Mouse (Mus musculus) embryo, embryonic 10 days (tissue): ENCODE measurements around the gene Cks1b.

Experiments
- DNase-seq: peaks from one replicate; pipeline ENCODE4 v3.0.0-alpha.2; 2015; ENCODE audit warnings: low spot score

Cks1b gene

DNA sequence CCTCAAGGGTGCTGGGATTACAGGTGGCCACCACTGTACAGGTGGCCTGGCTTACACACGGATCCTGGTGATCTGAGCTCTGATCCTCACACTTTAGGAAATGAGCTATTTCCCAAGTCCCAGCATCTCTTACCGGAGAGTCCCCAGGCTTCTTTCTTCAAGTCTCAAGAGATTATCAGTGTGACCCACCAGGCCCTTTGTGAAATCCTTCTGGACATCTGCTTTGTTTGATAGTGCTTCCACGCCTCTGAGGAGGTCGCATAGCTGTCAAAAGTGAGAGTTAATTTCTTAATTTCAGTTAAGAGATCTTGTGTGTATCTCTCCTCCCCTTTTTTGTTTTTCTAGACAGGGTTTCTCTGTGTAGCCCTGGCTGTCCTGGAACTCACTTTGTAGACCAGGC, 7.7 kb upstream of the Cks1b start:
- DNase-seq: no peak

DNA sequence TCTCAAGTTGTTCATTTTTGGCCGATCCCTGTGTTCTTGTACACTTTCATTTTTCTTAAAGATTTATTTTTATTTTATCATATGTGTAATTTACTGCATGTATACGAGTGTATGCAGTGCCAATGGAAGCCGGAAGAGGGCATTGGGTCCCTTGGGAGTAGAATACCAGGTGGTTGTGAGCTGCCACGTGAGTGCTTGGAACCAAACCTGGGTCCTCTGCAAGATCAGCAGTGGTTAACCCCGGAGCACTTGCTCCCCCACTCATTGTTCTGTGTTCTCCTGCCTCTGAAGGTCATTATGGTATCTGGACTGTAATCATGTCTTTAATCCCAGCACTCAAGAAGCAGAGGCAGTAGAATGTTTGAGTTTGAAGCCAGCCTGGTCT, 7.0 kb upstream of the Cks1b start:
- no peak for DNase-seq

DNA sequence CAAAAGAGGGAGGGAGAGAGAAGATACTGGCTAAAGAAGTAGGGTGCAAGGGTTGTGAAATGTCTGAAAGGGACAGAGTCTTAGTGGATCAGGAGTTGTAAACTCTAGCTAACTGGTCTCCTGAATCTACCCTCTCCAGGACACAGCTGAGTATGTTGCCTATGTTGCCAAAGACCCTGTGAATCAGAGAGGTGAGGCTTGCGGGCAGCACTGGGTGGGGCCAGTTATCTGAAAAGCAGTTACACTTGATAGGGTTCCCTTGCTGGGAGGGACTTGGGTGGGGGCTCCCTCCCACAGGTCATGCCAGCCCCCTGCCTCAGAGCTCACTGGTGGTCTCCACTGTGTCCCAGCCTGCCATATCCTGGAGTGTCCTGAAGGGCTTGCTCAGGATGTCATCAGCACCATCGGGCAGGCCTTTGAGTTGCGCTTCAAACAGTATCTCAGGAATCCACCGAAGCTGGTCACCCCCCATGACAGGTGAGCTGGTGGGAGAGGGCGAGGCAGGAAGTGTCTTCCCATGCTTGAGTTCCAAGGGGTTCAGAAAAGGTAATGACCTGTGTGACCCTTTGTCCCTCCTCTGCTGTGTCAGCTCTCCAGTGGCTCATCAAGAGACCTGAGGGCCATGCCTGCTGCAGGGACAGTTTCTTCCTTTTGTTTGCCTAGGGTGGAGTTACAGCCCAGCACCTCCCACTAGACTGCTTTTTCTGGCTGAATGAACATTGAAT, 6.4 kb upstream of the Cks1b start:
- DNase-seq: no peak

DNA sequence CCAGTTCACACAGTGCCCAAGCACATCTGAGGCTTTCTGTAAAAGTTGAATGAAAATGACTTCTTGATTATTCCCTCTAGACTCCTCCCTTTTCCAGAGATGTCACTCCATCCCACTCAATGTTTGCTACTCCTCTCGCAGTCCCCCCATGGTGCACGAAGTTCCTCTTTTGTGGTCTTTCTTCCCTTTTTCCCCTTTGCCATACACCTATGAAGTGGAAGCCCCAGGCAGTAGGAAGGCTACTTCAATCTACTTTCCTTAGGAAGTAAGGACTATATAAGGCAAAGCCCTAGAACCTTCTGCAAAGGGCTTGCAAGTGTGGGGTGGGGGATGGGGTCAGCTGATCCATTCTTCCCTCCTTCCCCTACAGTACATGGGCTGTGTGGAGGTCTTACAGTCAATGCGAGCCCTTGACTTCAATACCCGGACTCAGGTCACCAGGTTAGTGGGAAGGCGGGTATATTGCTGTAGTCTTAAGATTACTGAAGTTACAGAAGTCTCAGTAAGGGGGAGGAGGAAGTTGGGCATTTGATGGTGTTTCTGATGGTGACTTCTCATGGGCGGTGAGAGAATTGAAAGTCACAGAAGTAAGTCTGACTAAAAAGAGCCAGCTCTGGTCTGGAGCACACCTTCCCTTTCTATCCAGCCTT, 4.5 kb upstream of the Cks1b start:
- DNase-seq: no peak

DNA sequence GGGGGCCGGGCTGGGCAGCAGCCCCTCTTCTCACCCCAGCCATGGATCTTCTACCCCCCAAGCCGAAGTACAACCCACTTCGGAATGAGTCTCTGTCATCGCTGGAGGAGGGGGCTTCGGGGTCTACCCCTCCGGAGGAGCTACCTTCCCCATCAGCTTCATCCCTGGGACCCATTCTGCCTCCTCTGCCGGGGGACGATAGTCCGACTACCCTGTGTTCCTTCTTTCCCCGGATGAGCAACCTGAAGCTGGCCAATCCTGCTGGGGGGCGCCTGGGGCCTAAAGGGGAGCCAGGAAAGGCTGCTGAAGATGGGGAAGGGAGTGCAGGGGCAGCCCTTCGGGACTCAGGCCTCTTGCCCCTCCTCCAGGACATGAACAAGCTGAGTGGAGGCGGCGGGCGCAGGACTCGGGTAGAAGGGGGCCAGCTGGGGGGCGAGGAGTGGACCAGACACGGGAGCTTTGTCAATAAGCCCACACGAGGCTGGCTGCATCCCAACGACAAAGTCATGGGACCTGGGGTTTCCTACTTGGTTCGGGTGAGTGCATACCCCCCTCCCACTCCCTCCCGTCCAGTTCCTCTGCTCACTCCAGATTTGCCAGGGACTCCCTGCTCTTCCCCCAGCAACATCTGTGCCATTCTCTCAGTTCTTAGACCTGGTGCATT, 3.8 kb upstream of the Cks1b start:
- DNase-seq: no peak

DNA sequence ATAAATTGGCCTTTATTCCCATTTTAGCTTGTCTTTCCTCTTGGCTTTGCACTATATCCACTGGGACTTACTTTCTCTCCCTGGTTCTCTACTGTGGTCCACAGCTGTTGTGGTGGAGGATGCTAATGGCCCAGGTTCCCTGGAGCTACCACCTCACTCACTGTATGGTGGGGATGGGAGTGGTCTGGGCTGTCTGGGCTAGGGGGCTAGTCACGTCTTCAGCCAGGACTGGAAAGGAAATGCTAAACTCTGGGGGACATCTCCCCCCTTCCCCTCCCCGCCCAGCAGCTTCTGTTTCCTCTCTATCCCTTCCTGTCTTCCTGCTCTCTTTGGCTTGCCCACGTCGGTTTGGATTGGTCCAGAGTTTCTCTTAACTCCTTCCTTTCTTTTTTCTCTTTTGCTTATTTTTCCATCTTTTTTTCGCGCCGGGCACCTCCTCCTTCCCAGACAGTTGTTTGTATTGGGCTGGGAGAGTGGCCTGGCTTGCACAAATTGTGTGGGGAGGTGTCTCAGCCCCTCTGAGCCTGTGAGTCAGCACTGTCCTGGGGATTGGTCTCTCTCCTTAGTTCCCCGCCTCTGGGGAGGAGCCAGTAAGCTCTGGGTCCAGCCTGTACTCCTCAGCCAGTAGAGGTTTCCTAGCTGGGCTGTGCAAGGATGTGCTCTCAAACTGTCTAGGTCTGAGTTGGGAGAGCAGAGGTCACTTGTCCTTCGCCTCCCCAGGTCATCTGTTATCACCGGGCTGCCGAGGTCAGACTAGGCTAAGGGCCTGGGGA, 3.0 kb upstream of the Cks1b start:
- peak; percentile 91 for DNase-seq

DNA sequence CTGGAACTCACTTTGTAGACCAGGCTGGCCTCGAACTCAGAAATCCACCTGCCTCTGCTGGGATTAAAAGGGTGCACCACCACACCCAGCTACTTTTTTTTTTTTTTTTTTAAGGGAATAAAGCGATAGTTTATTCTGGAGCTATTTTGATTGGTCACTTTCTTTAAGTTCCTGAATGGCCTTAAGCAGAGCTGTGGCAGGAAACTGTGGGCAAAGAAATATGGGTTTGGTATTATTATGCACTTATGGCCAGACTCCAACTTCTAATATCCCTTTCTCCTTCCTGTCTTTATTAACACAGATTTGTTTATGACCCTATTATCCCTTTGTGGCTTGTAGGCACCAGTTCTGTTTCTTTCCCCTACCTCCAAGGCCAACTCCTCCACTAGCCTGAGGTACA, 2.2 kb upstream of the Cks1b start:
- DNase-seq: no peak

DNA sequence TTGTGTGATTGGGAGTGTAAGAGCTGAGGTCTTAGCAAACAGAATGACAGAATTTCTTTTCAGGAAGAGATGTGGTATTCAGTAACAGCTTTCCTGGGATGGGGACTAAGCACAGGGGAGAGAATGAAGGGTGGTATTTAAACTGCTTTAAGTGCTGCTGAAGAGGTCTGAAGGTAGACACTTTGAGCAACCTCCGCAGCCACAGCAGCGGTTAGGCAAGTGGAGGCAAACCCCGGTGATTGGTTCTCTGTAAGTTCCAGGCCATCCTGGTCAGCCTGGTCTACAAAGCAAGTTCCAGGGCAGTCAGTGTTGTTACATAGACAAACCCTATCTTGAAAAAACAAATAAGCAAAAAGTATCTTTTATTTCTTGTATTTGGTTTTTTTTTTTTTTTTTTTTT, 1.8 kb upstream of the Cks1b start:
- no peak for DNase-seq

DNA sequence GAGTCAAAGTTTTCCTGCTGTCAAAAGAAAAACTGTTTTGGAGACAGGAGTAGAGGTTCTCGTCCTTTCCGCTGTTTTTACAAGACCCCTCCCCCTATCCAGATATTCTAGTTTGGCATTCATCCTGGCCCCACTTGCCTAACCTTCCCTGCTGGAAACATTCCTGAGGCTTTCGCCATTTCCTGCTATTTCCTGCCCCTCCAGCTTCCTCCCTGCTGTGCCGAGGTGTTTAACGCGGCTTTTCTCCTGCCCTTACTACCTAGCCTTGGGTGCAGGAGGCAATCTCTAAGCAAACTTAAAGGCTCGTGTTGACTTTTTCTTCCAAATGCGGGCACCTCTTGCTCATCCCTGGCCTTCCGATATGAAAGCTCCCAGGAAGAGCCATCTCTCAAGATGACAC, 1.4 kb upstream of the Cks1b start:
- DNase-seq: peak; percentile 66

DNA sequence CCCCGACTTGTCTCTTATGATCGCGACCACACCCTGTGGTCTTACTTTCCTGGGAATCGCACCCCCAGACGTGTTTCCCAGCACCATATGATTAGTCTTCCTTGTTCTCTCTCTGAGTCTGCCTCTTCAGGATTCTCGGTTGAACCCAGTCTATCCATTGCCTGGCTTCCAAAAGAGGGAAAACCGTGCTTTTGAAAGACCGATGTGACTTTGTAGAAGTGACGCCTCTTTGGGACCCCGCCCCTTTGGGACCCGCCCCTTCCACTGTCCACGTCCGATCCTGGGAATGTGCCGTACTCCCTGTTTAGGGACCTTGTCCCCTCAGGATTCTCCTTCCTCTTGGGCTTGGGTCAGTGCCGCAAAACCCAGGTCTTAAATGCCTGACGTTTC, 673 bp upstream of the Cks1b start:
- DNase-seq: peak; percentile 81

DNA sequence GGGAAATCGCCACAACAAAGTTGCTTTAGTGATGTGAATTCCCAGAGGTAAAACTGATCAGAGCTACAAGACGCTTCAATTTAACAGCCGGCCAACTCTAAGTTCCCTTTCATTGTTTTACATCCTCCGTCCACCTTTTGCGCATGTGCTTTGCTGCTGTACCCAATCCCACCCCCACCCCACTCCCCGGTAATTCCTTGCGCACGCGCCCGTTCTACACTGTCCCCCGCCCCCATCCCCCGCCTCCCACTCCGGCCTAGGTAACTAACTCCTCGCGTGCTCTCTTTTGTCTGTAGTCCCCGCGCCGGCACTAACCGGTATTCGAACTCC, 378 bp downstream of the Cks1b start:
- DNase-seq: peak; percentile 88

DNA sequence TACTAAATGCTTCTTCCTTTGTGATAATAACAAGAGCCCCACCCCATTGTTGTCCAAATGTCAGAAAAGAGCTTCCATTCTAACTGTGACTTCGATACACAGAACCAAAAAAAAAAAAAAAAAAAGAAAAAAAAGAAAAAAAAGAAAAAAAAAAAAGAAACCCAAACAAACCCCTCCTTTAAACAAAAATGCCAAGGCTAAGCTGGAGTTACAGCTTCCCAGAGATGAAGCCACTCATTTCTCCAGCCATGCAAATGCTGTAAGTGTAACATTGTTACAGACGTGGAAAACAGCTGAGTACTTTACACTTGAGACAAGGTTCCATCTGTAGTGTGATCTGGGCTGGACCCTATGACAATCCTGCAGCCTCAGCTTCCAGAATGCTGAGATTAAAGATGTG, 1.1 kb downstream of the Cks1b start:
- DNase-seq: no peak

DNA sequence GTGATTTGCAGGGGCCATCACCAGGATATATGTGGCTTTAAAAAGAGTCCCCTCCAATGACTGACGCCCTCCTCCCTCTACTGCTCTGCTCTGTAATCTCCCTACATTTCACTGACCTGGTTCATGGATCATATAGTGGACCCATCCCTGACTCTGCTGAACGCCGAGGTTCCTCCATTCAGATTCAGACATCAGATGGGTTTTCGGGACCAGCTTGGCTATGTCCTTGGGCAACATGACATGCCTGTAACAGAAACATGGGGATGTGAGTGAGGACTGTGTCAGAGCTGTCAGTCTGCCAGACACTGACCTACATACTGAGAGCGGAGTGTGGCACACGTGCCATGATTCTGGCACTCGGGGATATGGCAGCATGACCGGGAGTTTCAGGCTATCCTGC, 2.0 kb downstream of the Cks1b start:
- DNase-seq: no peak

DNA sequence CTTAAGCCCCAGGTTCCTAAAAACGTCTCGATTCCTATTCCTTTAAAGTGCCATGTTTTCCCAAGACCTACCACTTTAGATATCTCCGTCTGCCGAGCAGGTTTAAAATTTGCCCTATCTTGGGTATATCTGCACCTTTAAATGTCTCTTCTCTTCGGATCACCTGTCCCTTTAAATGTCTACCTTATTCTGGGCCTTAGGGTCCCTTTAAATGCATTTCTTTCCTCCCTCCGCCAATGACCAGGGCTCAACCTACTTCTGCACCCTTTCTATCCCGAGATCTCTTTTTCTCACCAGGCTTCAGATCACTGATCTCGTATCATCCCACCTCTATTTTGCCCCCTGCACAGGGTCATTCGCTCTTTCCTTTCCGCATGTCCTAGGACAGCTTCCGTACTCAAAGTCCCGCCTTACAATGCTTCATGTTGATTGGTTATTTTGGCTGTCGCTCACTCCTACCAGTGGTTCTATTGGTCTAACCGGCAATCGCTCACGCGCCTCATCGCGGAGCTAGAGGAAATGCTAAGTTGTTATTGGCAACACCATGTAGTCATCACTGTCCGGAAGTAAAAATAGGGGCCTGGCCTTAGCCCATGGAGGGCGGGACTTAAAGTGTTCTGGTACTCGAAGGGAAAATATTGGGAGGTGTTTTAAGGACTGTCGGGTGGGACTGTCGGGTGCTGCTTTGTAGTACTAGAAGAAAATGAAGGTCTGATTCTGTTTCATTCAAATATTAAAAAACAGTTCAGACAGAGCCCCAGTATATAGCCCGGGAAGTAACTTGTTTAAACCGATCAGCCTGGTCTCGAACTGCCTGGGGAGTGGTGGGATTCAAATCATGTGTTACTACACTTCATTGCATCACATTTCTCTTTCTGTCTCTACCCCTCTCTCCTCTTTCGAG, 6.4 kb downstream of the Cks1b start, which contains the start of gene Flad1:
Flad1 (minus strand) TSS at position 381 of the 904 bp plus-strand sequence.
- DNase-seq: peak; percentile 100

DNA sequence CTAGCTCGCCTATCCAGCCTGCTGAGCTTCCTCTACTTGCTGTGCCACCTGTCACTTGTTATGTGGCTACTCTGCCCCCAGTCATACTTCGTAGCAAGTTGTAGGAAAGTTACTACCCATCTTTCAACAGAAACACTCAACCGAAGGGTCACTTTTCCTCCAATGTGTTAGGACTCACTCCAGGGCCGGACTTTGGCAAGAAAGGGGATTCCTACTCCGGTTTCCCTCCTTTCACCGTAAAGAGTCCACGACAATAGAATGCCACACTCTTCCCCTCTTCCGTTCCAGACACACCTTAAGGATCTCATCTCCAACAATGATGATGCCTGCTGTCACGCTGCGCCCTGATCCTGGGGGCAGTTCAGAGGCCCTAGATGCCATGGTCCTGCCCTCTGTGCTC, 7.3 kb downstream of the Cks1b start:
- no peak for DNase-seq

DNA sequence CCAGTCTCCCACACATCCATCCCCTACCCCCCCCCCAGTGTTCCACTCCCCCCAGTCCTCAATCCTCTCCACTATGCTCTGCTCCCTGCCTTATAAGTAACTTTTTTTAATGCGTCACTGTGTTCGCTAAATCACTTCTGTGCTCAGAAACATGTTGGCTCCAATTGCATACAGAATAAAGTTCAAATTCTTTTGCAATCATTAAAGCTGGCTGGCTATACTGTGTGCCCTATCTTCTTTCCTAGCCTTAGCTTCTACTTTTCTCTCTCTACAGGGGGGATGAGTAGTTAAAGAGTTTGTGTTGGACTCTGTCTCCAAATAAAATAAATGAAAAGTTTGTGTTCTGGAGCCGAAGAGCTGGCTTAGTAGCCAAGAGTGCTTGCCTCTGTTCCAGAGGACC, 8.5 kb downstream of the Cks1b start:
- DNase-seq: no peak

DNA sequence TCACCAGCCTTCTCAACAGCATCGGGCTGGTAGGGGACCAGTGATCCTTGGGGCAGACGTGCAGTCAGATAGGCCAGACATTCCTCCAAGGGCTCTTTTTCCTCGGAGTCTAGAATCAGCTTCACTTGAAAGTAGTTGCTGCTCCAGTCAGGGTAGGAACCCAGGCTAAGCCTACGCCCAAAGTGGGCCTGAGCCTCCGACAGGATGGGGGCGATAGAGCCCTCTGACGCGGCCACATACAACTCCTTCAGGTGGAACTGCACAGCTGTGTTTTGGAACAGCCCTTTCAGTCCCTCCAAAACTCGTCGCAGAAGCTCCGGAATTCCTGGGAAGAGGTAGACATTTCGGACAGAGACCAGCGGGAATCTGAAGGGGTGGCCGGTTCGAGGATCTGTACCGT, 9.7 kb downstream of the Cks1b start:
- DNase-seq: no peak

DNA sequence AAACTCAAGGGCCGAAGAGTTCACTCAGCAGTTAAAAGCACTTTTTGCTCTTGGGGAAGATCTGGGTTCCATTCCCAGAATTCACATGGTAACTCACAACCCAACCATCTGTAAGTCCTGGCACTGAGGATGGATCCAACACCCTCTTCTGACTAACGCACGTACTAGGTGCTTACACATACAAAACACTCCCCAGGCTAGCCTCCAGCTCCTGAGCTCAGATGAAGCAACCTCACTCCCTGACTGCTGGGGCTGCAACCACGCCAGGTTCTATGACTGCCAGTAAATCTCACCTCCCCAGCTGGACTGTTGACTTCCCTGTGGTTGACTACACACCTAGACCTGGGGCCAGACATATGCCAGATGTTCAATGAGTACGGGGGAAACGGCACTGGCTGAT, 11.3 kb downstream of the Cks1b start:
- no peak for DNase-seq

DNA sequence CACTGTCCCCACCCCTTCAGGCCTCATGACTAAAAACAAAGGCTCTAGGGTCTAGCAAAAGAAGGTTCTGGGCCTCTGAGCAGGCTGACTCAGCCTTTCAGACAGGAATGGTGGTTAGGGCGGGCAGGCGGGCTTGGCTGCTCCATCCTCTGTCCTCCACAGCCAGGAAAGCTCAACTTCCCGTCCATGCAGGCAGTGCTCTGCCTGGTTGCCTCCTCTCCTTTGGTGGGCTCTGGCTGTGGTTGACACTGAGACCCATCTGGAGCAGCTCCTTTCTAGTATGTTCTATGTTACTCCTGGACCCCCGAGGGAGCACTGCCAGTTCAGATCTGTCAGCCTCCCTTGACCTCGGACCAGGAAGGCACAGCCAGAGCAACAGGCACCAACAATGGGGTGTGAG, 15.5 kb downstream of the Cks1b start, which contains the start of gene Lenep:
Lenep (minus strand) TSS at position 101 of the 400 bp plus-strand sequence.
- no peak for DNase-seq

DNA sequence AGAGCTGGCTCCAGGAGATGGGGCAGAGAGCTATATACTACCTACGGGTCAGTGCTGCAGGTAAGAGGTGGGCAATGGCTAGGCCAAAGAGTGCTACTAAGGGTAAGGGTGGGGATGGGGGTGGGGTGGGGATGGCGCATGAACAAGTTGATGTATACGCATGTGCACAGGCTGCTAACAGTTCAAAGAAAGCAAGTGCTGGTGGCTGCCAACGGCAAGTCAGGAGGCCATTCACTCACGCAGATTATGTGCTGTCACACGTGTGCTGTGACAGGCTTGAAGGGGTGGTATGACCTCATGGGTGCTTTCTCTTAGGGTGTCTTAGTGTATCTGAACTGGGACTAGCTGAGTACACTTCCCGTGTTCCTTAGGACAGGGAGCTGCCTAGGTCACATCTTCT, 16.9 kb downstream of the Cks1b start:
- DNase-seq: no peak

DNA sequence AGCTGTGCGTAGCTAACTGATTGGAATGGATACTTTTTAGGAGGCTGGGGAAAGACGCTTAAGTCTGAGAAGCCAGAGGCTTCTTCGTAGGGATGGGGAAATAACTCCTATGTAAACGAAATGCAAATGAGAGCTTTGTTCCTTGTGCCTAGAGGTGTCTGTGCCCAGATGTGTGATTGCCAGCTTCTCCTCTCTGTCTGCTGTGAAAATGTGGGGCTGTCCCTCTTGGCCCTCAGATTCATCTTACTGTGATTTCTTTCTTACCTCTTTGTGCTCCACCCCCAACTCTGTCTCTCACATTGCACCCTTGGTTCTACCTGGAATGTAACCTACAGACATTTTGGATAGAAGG, 21.6 kb downstream of the Cks1b start:
- DNase-seq: no peak
